Mouse (Mus musculus): ENCODE measurements around the gene Gm37240.

- TF ChIP-seq CTCF (IDR thresholded peaks at IDR 0.05; ENCODE audit: low read depth, low read length) = no peak
- no peak for TF ChIP-seq EP300 (IDR thresholded peaks at IDR 0.05; ENCODE audit: insufficient read depth, low read depth, low read length)
These were observed 138.5 kb downstream of the Gm37240 start for GRCm38 (mm10) chr3:85748863-85749262.

Measured in ES-Bruce4 (cell line).